Mouse (Mus musculus): ENCODE data around the gene Serpinb6a.

The Serpinb6a gene

GRCm38 (mm10) chr13:34002058-34003006 is at the start of gene Serpinb6a, which contains the start of gene Ripk1:
Serpinb6a (minus strand) TSS chr13:34002794.
Ripk1 (plus strand) TSS chr13:34002363.
- peak; percentile 95 for DNase-seq

- DNase-seq, result no peak
These were observed 49.1 kb upstream of the Serpinb6a start for GRCm38 (mm10) chr13:34051692-34052091.

- no peak for DNase-seq
These were observed 47.9 kb upstream of the Serpinb6a start for GRCm38 (mm10) chr13:34050479-34050878.

GRCm38 (mm10) chr13:34047526-34047925 is 44.9 kb upstream of the Serpinb6a start:
- DNase-seq, result no peak

- DNase-seq, result peak; percentile 76
These were observed 43.9 kb upstream of the Serpinb6a start for GRCm38 (mm10) chr13:34046421-34047012.

GRCm38 (mm10) chr13:34045511-34046249 is 43.1 kb upstream of the Serpinb6a start:
- no peak for DNase-seq

- DNase-seq, result no peak
These were observed 41.3 kb upstream of the Serpinb6a start for GRCm38 (mm10) chr13:34043716-34044393.

- DNase-seq, result no peak
These were observed 37.5 kb upstream of the Serpinb6a start for GRCm38 (mm10) chr13:34040091-34040490.

GRCm38 (mm10) chr13:34038901-34039341 is 36.3 kb upstream of the Serpinb6a start:
- no peak for DNase-seq

- DNase-seq, result no peak
These were observed 35.5 kb upstream of the Serpinb6a start for GRCm38 (mm10) chr13:34038056-34038432.

GRCm38 (mm10) chr13:34037172-34038055 is 34.8 kb upstream of the Serpinb6a start, which contains the start of gene Bphl:
Bphl (plus strand) TSS chr13:34037597.
- peak; percentile 91 for DNase-seq

GRCm38 (mm10) chr13:34036726-34037125 is 34.1 kb upstream of the Serpinb6a start:
- DNase-seq, result no peak

GRCm38 (mm10) chr13:34035424-34035823 is 32.8 kb upstream of the Serpinb6a start:
- no peak for DNase-seq

- no peak for DNase-seq
These were observed 29.4 kb upstream of the Serpinb6a start for GRCm38 (mm10) chr13:34032041-34032440.

GRCm38 (mm10) chr13:34021998-34022397 is 19.4 kb upstream of the Serpinb6a start:
- no peak for DNase-seq

- DNase-seq, result no peak
These were observed 15.9 kb upstream of the Serpinb6a start for GRCm38 (mm10) chr13:34018521-34018920.

GRCm38 (mm10) chr13:34016927-34017569 is 14.5 kb upstream of the Serpinb6a start:
- no peak for DNase-seq

GRCm38 (mm10) chr13:34007234-34007633 is 4.6 kb upstream of the Serpinb6a start:
- no peak for DNase-seq

- DNase-seq, result no peak
These were observed 464 bp upstream of the Serpinb6a start for GRCm38 (mm10) chr13:34003058-34003457.

GRCm38 (mm10) chr13:33995197-33995596 is 7.4 kb downstream of the Serpinb6a start:
- peak; percentile 61 for DNase-seq

GRCm38 (mm10) chr13:33989625-33990024 is 13.0 kb downstream of the Serpinb6a start:
- DNase-seq, result no peak
